Mouse (Mus musculus) limb, embryonic 12.5 days (tissue): ENCODE results near the gene Jade1. TPM values are rescaled to one million over a fixed set of nuclear protein-coding genes. Genes with fewer than 3 reads are reported as not detected.

Source experiments
- ATAC-seq: fragments of 200-750 bp; cut with Nextera tagmentation; 2 replicates; pipeline ENCODE4 v1.8.0; 2017; ENCODE audit warnings: low read depth, moderate TSS enrichment; ENCODE audit not compliant: insufficient number of reproducible peaks, insufficient read depth, low FRiP score, low TSS enrichment
- H3K27ac ChIP-seq: fragments of 300-500 bp; sonication (generic); 2 replicates; pipeline ENCODE4 v1.5.1; 2016; ENCODE audit warnings: mild to moderate bottlenecking, moderate library complexity
- H3K27me3 ChIP-seq: fragments of 300-500 bp; sonication (generic); 2 replicates; pipeline ENCODE4 v1.6.1; 2016; ENCODE audit warnings: mild to moderate bottlenecking, moderate library complexity
- H3K36me3 ChIP-seq: fragments of 300-500 bp; sonication (generic); 2 replicates; pipeline ENCODE4 v1.6.1; 2016; ENCODE audit warnings: mild to moderate bottlenecking, moderate library complexity
- H3K4me1 ChIP-seq: fragments of 300-500 bp; sonication (generic); replicated peaks from 2 replicates; pipeline ENCODE4 v1.6.1; 2016
- H3K4me2 ChIP-seq: fragments of 300-500 bp; sonication (generic); 2 replicates; pipeline ENCODE4 v1.6.1; 2016; ENCODE audit warnings: mild to moderate bottlenecking, moderate library complexity
- H3K4me3 ChIP-seq: fragments of 300-500 bp; sonication (generic); replicated peaks from 2 replicates; pipeline ENCODE4 v1.5.1; 2016; ENCODE audit warnings: mild to moderate bottlenecking
- H3K9ac ChIP-seq: fragments of 300-500 bp; sonication (generic); replicated peaks from 2 replicates; pipeline ENCODE4 v1.6.1; 2016; ENCODE audit warnings: mild to moderate bottlenecking, moderate library complexity
- H3K9me3 ChIP-seq: fragments of 300-500 bp; sonication (generic); 2 replicates; pipeline ENCODE4 v1.6.1; 2016; ENCODE audit warnings: mild to moderate bottlenecking, moderate library complexity
- WGBS: fragments of 180-500 bp; shearing (Covaris S2); methylation state at CpG from one replicate; pipeline ENCODE4 v1.1.7; 2016; 5-methylcytosine and 5-hydroxymethylcytosine counted together
- polyA plus RNA-seq: library from polyadenylated mRNA; unstranded; fragments of >200 nt; fragmentation: Nextera tagmentation; extraction: Ambion mirVana; gene quantifications from 2 replicates; pipeline ENCODE4 v1.2.1, GENCODE M21; 2016

Gene Jade1
- polyA plus RNA-seq, 1 experiment from 2014 or later: 15.3 TPM

DNA sequence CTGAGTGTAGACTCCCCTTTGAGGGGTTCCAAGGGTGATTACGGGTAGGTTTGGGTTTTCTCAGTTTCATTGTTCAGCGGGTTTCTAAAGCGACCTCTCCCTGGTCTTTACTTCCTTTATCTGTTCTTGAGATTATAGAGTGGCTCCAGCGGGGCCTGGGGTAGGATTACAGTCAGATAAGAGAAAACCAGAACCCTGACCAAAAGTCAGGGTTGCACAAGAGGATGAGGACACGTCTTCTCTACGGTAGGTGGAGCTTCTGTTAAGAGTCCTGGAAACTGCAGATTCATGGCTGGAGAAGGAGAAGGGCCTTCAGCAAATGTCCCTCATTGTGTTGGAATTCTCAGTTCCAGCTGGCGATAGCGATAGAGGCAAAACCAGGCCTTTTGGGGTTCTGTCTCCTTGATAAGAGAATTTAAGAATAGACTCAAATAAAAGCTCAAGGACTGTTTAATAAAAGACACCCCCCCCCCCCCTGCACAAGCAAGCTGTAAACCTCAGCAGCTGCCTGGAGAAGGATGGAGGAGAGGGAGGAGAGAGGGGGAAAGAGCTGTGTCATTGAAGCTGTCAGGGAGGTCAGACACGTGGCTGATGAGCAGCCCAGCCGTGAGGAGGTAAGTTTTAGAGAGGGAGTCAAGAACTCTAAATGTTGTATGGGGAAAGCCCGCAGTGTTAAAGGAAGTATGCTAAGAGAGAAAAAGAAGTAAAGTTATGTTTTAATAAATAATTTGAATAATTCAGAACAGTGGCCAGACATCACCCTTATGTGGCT, 2.6 kb upstream of the Jade1 start:
- Histone ChIP-seq H3K27ac (no peak overlapping the region), H3K27me3 (no peaks in the 10 kb centered on the region), H3K9me3 (0 out of 2 replicates have a peak, but pooled peaks cover 9% of the 10 kb centered on the region), H3K4me2 (no peak overlapping the region), H3K4me3 (no peak overlapping the region), H3K4me1 (no peaks in the 10 kb centered on the region), H3K9ac (no peak overlapping the region), H3K36me3 (no peaks in the 10 kb centered on the region)
- WGBS: 71% methylated on average over 11 of the region's 11 CpGs
- ATAC-seq: no peak

DNA sequence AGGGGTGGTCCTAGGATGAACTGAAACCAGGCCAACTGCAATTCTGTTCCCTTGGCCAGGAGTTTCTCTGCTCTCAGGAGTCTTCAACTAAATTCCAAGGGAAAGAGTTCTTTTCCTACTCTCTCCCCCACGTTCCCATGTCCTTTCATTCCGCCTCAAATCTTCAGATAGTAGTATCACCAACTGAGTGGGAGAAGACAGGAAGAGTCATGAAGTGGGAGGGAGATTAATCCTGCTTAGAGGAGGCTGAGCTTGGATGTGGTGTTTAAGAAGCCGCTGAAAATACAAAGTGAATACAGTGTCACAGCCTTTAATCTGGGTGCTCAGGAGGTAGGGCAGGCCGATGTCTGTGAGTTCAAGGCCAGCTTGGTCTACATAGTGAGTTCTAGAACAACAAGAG, 1.9 kb upstream of the Jade1 start:
- ATAC-seq: no peak
- H3K27me3 ChIP-seq: no peaks in the 10 kb centered on the region
- 0 out of 2 replicates have a peak, but pooled peaks cover 9% of the 10 kb centered on the region for H3K9me3 ChIP-seq
- 86% methylated on average over 4 of the region's 4 CpGs for WGBS
- H3K4me2 ChIP-seq: no peak overlapping the region
- H3K27ac ChIP-seq: no peak overlapping the region
- H3K36me3 ChIP-seq: no peaks in the 10 kb centered on the region
- H3K9ac ChIP-seq: no peak overlapping the region
- no peaks in the 10 kb centered on the region for H3K4me1 ChIP-seq
- no peak overlapping the region for H3K4me3 ChIP-seq

GRCm38 (mm10) chr3:41554480-41555475, 753 bp upstream of the Jade1 start:
- Histone ChIP-seq H3K9ac (no peak overlapping the region), H3K4me1 (no peaks in the 10 kb centered on the region), H3K4me2 (no peak overlapping the region), H3K27me3 (no peaks in the 10 kb centered on the region), H3K27ac (no peak overlapping the region), H3K4me3 (no peak overlapping the region), H3K9me3 (0 out of 2 replicates have a peak, but pooled peaks cover 9% of the 10 kb centered on the region), H3K36me3 (no peaks in the 10 kb centered on the region)
- 91% methylated on average over 24 of the region's 24 CpGs for WGBS
- no peak for ATAC-seq

- Histone ChIP-seq H3K9ac (no peak overlapping the region), H3K4me2 (no peak overlapping the region), H3K4me1 (no peaks in the 10 kb centered on the region), H3K36me3 (no peaks in the 10 kb centered on the region), H3K27me3 (no peaks in the 10 kb centered on the region), H3K9me3 (0 out of 2 replicates have a peak, but pooled peaks cover 9% of the 10 kb centered on the region), H3K4me3 (no peak overlapping the region), H3K27ac (no peak overlapping the region)
- 88% methylated on average over 9 of the region's 11 CpGs for WGBS
- ATAC-seq: no peak
These were observed 1.1 kb downstream of the Jade1 start for GRCm38 (mm10) chr3:41556451-41557266.

GRCm38 (mm10) chr3:41557267-41557995, 1.9 kb downstream of the Jade1 start:
- H3K4me2 ChIP-seq: no peak overlapping the region
- no peaks in the 10 kb centered on the region for H3K4me1 ChIP-seq
- 90% methylated on average over 19 of the region's 19 CpGs for WGBS
- no peak overlapping the region for H3K27ac ChIP-seq
- H3K27me3 ChIP-seq: no peaks in the 10 kb centered on the region
- no peak overlapping the region for H3K9ac ChIP-seq
- 0 out of 2 replicates have a peak, but pooled peaks cover 9% of the 10 kb centered on the region for H3K9me3 ChIP-seq
- H3K36me3 ChIP-seq: no peaks in the 10 kb centered on the region
- no peak overlapping the region for H3K4me3 ChIP-seq
- no peak for ATAC-seq

DNA sequence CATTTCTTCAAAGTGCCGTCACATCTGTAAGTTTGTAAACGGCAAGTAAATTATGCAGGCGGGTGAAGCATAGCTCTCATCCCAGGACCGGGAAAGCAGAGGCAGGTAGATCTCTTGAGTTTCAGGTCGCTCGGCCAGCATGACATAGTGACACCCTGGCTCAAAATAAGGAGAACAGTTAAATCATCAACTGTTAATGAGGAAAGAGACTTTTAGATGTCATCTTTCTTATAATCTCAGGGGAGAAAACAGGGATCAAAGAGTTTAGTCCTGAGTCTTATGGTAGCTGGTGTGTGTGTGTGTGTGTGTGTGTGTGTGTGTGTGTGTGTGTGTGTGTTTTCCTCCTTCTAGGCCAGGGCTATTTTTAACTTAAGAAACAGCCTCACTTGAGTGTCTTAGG, 5.0 kb downstream of the Jade1 start:
- H3K27ac ChIP-seq: no peak overlapping the region
- peaks cover 6% of the 10 kb centered on the region for H3K4me1 ChIP-seq
- H3K4me2 ChIP-seq: no peak overlapping the region
- 83% methylated on average over 6 of the region's 6 CpGs for WGBS
- H3K4me3 ChIP-seq: no peak overlapping the region
- no peaks in the 10 kb centered on the region for H3K27me3 ChIP-seq
- H3K9ac ChIP-seq: no peak overlapping the region
- 0 out of 2 replicates have a peak, but pooled peaks cover 7% of the 10 kb centered on the region for H3K9me3 ChIP-seq
- ATAC-seq: no peak
- H3K36me3 ChIP-seq: no peaks in the 10 kb centered on the region

DNA sequence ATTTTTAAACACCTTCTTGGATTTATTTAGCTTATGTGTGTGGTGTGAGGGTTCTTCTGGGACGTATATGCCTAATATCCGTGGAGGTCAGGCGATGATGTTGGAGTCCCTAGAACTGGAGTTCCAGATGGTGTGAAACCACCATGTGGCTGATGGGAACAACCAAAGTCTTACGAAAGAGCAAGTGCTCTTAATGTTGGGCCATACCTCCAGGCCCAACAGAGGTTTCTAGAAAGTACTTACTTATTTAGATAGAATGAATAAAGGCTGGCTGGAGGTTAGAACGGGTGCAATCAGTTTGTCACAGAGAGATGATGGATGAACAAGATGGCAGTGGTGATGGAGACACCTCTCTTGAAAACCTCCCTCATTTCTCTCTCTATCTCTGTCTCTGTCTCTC, 6.3 kb downstream of the Jade1 start:
- WGBS: 91% methylated on average over 5 of the region's 5 CpGs
- peaks cover 11% of the 10 kb centered on the region for H3K4me1 ChIP-seq
- no peak overlapping the region for H3K4me2 ChIP-seq

DNA sequence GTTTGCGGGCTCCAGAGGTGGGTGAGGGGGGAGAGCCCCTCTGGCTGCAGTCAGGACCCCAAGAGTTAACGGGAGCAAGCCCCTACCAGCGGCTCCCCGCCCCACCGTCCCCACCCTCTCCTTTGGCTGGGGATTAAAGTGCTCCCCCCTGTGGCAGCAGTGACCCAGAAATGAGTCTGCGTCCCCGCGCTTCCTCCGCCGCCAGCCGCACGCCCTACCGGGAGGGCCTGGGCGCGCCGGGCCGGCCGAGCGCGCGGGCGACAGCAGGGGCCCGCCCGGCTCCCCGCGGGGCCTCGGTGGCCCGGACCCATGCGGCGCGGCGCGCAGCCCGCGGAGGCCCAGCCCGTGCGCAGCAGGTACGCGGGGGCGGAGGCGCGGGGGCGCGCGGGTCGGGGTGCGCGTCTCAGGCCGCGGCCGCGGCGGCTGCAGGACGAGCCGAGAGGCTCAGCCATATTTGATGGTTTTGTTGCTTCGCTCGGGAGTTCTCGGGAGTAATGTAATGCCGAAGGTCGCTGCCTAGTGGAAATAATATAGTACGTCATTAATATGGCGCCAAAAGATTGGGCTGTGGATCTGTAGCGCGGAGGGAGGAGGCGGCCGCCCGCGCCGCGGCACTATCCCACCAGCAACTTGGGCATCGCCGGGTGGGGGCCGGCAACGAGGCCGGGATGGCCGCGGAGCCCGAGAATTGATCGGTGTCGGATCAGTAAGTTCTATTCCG, 7.8 kb downstream of the Jade1 start:
- WGBS: under 1% methylated on average over 56 of the region's 81 CpGs
- peak overlapping the region; percentile 94 for H3K27ac ChIP-seq
- no peaks in the 10 kb centered on the region for H3K36me3 ChIP-seq
- H3K9ac ChIP-seq: peak overlapping the region; percentile 75
- peaks cover 14% of the 10 kb centered on the region for H3K4me1 ChIP-seq
- peak; percentile 76 for ATAC-seq
- peak overlapping the region; percentile 76 for H3K4me3 ChIP-seq
- peak overlapping the region; percentile 92 for H3K4me2 ChIP-seq
- H3K9me3 ChIP-seq: no peaks in the 10 kb centered on the region
- no peaks in the 10 kb centered on the region for H3K27me3 ChIP-seq

More for the DNA sequence above, 6.3 kb downstream of the Jade1 start:
- Histone ChIP-seq H3K27ac (no peak overlapping the region), H3K27me3 (no peaks in the 10 kb centered on the region), H3K9ac (no peak overlapping the region), H3K36me3 (no peaks in the 10 kb centered on the region), H3K4me3 (no peak overlapping the region), H3K9me3 (no peaks in the 10 kb centered on the region)
- ATAC-seq: no peak

DNA sequence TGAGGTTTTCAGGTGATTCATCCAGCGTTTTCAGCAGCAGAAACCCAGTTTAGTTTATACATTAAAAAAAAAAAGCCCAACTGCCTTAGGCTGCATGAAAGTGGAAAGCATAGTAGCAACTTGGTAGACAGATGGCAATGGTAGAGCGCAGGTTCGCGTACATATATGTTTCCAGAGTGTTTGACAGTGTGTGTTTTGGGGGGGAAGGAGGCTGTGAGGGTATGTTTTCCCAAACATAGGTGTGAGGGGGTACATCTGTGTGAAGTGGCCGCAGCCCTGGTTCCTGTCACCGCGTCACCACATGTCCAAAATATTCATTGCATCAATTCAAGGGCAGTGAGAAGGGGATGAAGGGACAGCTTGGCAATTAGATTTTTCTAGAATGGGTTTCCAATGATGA, 8.5 kb downstream of the Jade1 start:
- Histone ChIP-seq H3K9me3 (no peaks in the 10 kb centered on the region), H3K9ac (peak overlapping the region; percentile 75), H3K36me3 (no peaks in the 10 kb centered on the region), H3K27ac (peak overlapping the region; percentile 94), H3K4me1 (peaks cover 14% of the 10 kb centered on the region), H3K27me3 (no peaks in the 10 kb centered on the region), H3K4me3 (peak overlapping the region; percentile 76), H3K4me2 (peak overlapping the region; percentile 92)
- under 1% methylated on average over 7 of the region's 7 CpGs for WGBS
- ATAC-seq: no peak
